Mouse (Mus musculus): Measurements from ENCODE around the gene Unc5c.

The Unc5c gene

GRCm38 (mm10) chr3:141814776-141815175 lies 349.8 kb downstream of the Unc5c start:
- CTCF ChIA-PET = no interaction called here

GRCm38 (mm10) chr3:141818615-141819312 lies 353.7 kb downstream of the Unc5c start:
- CTCF ChIA-PET = no interaction called here

- CTCF ChIA-PET = no interaction called here
Observed at GRCm38 (mm10) chr3:141819331-141819941, 354.4 kb downstream of the Unc5c start.

- CTCF ChIA-PET = no interaction called here
Observed at GRCm38 (mm10) chr3:141828301-141828700, 363.3 kb downstream of the Unc5c start.

- CTCF ChIA-PET = no interaction called here
Observed at GRCm38 (mm10) chr3:141831135-141831534, 366.1 kb downstream of the Unc5c start.

GRCm38 (mm10) chr3:141838864-141839263 lies 373.8 kb downstream of the Unc5c start:
- CTCF ChIA-PET = no interaction called here

- CTCF ChIA-PET = no interaction called here
Observed at GRCm38 (mm10) chr3:141849206-141849605, 384.2 kb downstream of the Unc5c start.

GRCm38 (mm10) chr3:141850141-141850540 lies 385.1 kb downstream of the Unc5c start:
- CTCF ChIA-PET = no interaction called here

GRCm38 (mm10) chr3:141854339-141854738 lies 389.3 kb downstream of the Unc5c start:
- CTCF ChIA-PET = interaction anchor here (0.7 kb wide), 1 partner anchor 18 kb away, joined by 4 read pairs; no protein-coding TSS in a partner anchor

- CTCF ChIA-PET = no interaction called here
Observed at GRCm38 (mm10) chr3:141857123-141857522, 392.1 kb downstream of the Unc5c start.

- CTCF ChIA-PET = no interaction called here
Observed at GRCm38 (mm10) chr3:141862816-141863461, 397.9 kb downstream of the Unc5c start.

- CTCF ChIA-PET = no interaction called here
Observed at GRCm38 (mm10) chr3:141871805-141872204, 406.8 kb downstream of the Unc5c start.

- CTCF ChIA-PET = no interaction called here
Observed at GRCm38 (mm10) chr3:141872337-141873042, 407.5 kb downstream of the Unc5c start.

GRCm38 (mm10) chr3:141882496-141882895 lies 417.5 kb downstream of the Unc5c start:
- CTCF ChIA-PET = no interaction called here

GRCm38 (mm10) chr3:141884190-141884589 lies 419.2 kb downstream of the Unc5c start:
- CTCF ChIA-PET = no interaction called here

Data from spleen, embryonic (tissue).